Mouse (Mus musculus) adrenal gland, postnatal 14 days (tissue): ENCODE data around the gene Otud3. TPM values are rescaled to one million over a fixed set of nuclear protein-coding genes. Genes with fewer than 3 reads are reported as not detected.
"Not testable (repeated sequence)": the region's sequence is repeated elsewhere in the genome, so short reads cannot be mapped to it uniquely, and the experiment has no call there.

Source experiments
- DNase-seq: peaks from one replicate; pipeline ENCODE4 v3.0.0; 2021; ENCODE audit warnings: mixed read lengths
- long read RNA-seq, 2 experiments: library from polyadenylated mRNA; stranded (forward); transcript quantifications; one replicate each; pipeline ENCODE4 v2.0.0; 2021
- total RNA-seq: library from RNA; stranded (reverse); gene quantifications from 2 replicates; pipeline ENCODE4 v1.2.3, GENCODE M21; 2021

Otud3 gene
- total RNA-seq, result 11.0 and 12.1 TPM in 2 replicates
- long read RNA-seq, experiment 1, transcript Otud3-201 (8 exons, 1,668 nt), result major isoform, 10 of 12 reads
- long read RNA-seq, experiment 1, partial matches to known transcripts, result 1 of 12 reads
- long read RNA-seq, experiment 1, other reads (novel, unspliced or antisense), result 1 of 12 reads
- long read RNA-seq, experiment 2, partial matches to known transcripts, result 2 of 6 reads
- long read RNA-seq, experiment 2, other reads (novel, unspliced or antisense), result 0 of 6 reads

GRCm38 (mm10) chr4:138913797-138914196, at the start of gene Otud3:
TSS of gene Otud3 (minus strand) at chr4:138913945.
- peak; percentile 97 for DNase-seq

- no peak for DNase-seq
Observed at GRCm38 (mm10) chr4:138962719-138963118, 49.0 kb upstream of the Otud3 start.

DNA sequence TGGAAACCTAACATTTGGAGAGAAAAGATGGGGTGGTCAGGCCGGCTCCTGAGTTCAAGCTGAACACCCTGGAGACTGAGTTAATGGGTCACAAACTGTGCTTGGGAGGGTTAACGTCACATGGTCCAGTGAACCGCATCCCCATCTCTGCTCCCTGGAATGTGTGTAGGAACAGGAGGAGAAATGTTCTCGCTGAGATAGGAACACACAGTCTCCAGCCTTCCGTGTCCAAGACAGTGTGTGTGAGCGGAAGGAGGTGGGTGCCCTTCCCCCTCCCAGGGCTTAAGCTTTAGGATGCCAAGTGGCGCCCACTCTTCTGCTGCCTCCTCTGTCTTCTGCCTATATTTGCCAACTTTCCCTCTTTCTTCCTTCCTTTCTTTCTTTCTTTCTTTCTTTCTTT, 46.2 kb upstream of the Otud3 start:
- DNase-seq, result no peak

- DNase-seq, result no peak
Observed at GRCm38 (mm10) chr4:138959120-138959519, 45.4 kb upstream of the Otud3 start.

- no peak for DNase-seq
Observed at GRCm38 (mm10) chr4:138958612-138959011, 44.9 kb upstream of the Otud3 start.

- DNase-seq, result no peak
Observed at GRCm38 (mm10) chr4:138948257-138948656, 34.5 kb upstream of the Otud3 start.

GRCm38 (mm10) chr4:138943730-138944129, 30.0 kb upstream of the Otud3 start:
- DNase-seq, result peak; percentile 91

- no peak for DNase-seq
Observed at GRCm38 (mm10) chr4:138941966-138942365, 28.2 kb upstream of the Otud3 start.

GRCm38 (mm10) chr4:138941401-138941800, 27.7 kb upstream of the Otud3 start:
- no peak for DNase-seq

GRCm38 (mm10) chr4:138939481-138939880, 25.7 kb upstream of the Otud3 start:
- peak; percentile 31 for DNase-seq

DNA sequence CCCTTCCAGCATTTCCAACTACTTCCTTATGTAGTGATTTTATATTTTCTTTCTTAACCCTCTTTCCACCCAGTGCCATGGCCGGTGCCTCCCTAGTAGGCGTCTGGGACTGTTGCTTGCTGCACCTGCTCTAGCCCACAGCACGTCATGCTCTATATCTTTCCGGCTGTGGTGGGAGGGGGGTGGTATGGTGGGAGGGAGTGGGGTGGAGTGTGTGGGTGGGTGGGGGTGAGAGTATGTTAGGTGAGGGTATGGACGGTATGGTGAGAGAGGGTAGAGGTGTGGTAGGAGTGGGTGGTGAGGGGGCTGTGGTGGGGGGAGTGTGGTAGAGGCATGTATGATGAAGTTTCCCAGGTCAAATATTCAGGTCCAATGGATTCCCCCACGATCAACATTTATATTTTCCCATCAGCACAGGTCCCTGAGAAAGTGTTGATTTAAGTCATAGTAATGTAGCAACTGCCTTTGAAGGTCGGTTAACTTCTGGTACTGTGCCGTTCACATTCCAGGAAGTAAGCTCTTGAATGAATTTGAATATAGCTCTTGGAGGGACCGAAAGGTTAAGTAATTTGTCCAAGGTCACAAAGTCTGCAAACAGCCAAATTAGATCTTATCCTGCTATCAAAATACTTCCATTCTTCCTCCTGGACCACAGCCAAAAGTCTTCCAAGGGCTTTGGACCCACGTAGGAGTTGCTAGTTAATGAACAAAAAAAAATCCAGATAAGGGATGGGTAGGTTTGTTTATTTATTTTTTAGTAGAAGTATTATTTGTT, 24.9 kb upstream of the Otud3 start:
- peak; percentile 19 for DNase-seq

DNA sequence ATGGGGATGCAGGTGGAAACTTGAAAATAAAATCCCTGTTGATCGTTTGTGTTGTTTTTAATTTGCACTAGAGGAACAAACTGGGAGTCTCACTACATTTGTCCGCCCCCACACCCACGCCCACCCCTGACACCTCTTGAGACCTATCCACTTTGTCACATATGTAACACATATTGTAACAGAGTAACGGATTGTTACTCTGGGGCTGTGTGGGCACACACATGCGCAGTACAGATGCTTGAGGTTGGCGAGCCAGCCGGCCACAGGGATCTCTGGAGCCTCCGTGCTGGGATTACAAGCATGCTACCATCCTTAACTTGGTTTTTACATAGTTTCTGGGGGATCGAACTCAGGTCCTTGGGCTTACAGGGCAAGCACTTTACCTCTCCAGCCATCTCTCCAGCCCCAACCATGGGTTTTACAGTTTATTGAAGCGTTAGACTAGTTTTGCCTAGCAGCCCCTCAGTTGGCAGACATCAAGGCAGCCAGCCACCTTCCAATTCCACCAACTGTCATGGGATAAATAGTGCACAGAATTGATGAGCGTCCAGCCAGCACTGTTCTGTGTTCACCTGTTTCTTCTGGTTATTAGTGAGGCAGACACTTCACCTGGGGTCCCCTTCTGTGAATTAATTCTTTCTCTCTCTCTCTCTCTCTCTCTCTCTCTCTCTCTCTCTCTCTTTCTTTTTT, 20.9 kb upstream of the Otud3 start:
- DNase-seq, result no peak

GRCm38 (mm10) chr4:138933862-138934261, 20.1 kb upstream of the Otud3 start:
- no peak for DNase-seq

GRCm38 (mm10) chr4:138925561-138925960, 11.8 kb upstream of the Otud3 start:
- no peak for DNase-seq

GRCm38 (mm10) chr4:138922131-138922459, 8.3 kb upstream of the Otud3 start:
- peak; percentile 97 for DNase-seq

DNA sequence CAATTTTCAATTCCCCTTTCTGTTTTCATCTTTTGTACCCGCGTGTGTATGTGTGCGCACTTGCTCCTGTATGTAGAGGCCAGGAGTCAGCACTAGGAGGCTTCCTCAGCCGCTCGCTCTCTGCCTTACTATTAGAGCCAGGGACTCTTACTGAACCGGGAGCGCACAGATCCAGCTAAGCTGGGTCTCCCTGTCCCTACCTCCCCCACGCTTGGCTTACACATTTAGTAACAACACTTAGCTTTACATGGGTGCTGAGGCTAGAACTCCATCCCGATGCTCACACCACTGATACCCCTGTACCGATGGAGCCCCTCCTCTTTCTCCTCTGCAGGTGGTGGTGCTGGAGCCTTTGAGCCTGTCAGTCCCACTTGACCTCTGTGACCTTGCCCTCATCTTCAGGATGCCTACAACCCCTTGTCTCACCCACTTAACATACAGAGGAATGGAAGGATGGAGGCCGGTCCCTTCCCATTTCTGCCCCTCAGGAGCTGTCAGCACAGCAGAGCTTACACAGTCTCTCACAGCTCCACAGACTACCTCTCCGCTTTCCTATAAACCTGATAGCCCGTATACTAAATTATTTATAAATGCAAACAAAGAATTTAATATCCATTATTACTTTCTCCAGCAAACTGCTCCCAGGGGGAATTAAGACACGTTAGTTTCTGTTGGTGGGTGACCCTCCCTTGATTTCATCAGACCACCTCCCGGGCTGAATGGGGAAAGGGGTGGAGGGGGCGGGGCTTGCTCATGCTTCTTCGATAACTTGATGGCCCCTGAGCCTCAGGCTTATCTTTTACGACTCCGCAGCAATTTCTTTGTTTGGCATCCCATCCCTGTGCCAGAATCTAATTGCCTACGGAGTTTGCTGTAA, 7.7 kb upstream of the Otud3 start:
- DNase-seq, result no peak

- DNase-seq, result no peak
Observed at GRCm38 (mm10) chr4:138917282-138917681, 3.5 kb upstream of the Otud3 start.

DNA sequence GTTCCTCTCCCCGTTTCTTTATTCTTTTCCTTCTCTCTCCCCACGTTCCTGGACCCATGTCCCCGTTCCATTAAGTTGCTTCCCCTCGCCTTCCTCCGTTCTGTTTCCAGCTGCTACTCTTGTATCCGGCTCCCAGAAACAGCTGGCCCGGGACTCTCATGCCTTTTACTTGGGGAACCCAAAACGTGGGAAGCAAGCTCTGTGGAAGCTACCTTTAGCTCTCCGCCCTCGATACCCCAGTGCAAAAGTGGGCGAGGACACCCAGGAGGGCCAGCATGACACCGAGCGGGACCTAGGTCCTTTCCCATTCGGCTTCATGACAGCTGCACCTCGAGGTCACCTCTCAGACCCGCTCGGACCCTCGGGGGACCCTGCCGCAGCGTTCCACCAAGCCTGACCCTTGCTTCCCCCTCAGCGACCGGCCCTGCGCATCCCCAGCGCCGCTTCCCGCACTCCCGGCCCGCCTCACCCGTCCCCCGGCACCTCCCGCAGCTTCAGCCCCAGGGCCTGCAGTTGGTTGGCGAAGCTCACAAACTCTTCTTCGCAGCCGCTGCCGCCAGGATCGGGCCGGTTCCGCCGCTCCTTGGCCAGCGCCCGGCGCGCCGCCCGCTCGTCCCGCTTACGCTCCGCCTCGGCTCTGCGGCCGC, 481 bp downstream of the Otud3 start:
- DNase-seq, result peak; percentile 65

- DNase-seq, result no peak
Observed at GRCm38 (mm10) chr4:138905624-138906337, 8.0 kb downstream of the Otud3 start.

DNA sequence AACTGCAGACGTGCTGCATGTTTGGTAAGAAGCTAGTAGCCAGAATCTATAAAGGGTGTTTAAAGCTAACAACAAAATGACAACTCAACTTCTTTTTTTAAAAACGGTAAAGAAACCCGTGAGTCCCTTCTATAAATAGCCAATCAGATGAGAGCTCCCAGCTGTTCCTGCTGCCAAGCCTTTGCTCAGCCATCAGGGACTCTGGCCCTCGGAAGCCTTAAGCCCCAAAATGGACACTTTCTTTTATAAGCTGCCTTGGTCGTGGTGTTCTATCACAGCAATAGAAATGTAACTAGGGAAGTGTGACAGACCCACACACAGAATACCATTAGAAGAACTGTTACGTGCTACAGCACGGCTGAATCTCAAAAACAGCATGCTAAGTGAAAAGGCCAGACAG, 14.4 kb downstream of the Otud3 start:
- no peak for DNase-seq

GRCm38 (mm10) chr4:138893789-138894188, 20.0 kb downstream of the Otud3 start:
- not testable (repeated sequence) for DNase-seq
